Mouse (Mus musculus) bone marrow, adult 2 months (tissue): ENCODE data around the gene Ulk4.

Experiments
- CTCF ChIP-seq: fragments of 200-500 bp; IDR thresholded peaks from 2 replicates; pipeline ENCODE4 v1.5.1; 2011; ENCODE audit warnings: low read length, control low read depth; ENCODE audit not compliant: control insufficient read depth, insufficient read depth
- POLR2A ChIP-seq: fragments of 200-500 bp; IDR thresholded peaks from 2 replicates; pipeline ENCODE4 v1.6.1; 2011; ENCODE audit warnings: low read depth, mild to moderate bottlenecking, control low read depth, low read length, borderline replicate concordance; ENCODE audit not compliant: control insufficient read depth

- TF ChIP-seq CTCF: no peak
- TF ChIP-seq POLR2A: no peak
These were observed 45.0 kb upstream of the Ulk4 start for GRCm38 (mm10) chr9:121322034-121322433.
